Mouse (Mus musculus): ENCODE data around the gene Gm21964. TPM values are rescaled to one million over a fixed set of nuclear protein-coding genes. Genes with fewer than 3 reads are reported as not detected.

Gm21964 gene
- total RNA-seq, 2 experiments from 2014 or later, result not detected

- no peak for DNase-seq (ENCODE audit: low spot score in 2 of 2)
These were observed 51.9 kb downstream of the Gm21964 start for GRCm38 (mm10) chr8:110152951-110153350.

Other genes starting within 250 kb of the Gm21964 start
- 10 to 100 TPM; 11.3 to 12.2 TPM for gene Phlpp2, start 232.7 kb upstream of the Gm21964 start, total RNA-seq (2021)
- 1 to 10 TPM in 1 of 2 experiments, under 1 TPM in 1; 0.25 to 1.6 TPM for gene Marveld3, start 139.0 kb upstream of the Gm21964 start, total RNA-seq (2021)
- gene Tat, start 110.8 kb upstream of the Gm21964 start, total RNA-seq (2021), result 1 to 10 TPM in 1 of 2 experiments, under 1 TPM in 1; 0.48 to 8.8 TPM
- gene Chst4, start 61.5 kb upstream of the Gm21964 start, total RNA-seq (2021), result 1 to 10 TPM; 1.6 to 2.3 TPM
- 10 to 100 TPM in 1 of 2 experiments, 1 to 10 TPM in 1; 8.2 to 10.8 TPM for gene Zfp612, start 21.5 kb upstream of the Gm21964 start, total RNA-seq (2021)
- gene Gm17720, start 1.5 kb downstream of the Gm21964 start, total RNA-seq (2021), result not detected
- 1 to 10 TPM in 1 of 2 experiments, not detected in 1; 1.4 TPM for gene Calb2, start 67.0 kb downstream of the Gm21964 start, total RNA-seq (2021)
- 1 to 10 TPM; 8.6 to 8.8 TPM for gene Cmtr2, start 114.5 kb downstream of the Gm21964 start, total RNA-seq (2021)
- gene Hydin, start 165.8 kb downstream of the Gm21964 start, total RNA-seq (2021), result under 1 TPM; 0.08 to 0.20 TPM

Measured in adrenal gland, postnatal 4 days (tissue).